Mouse (Mus musculus): ENCODE data around the gene Krtap5-2. TPM values are rescaled to one million over a fixed set of nuclear protein-coding genes. Genes with fewer than 3 reads are reported as not detected.
"Not testable (repeated sequence)": the region's sequence is repeated elsewhere in the genome, so short reads cannot be mapped to it uniquely, and the experiment has no call there.

Krtap5-2 gene
- polyA plus RNA-seq, 1 experiment from 2014 or later = not detected

- H3K27ac ChIP-seq; H3K4me2 ChIP-seq (replicated peaks); H3K9ac ChIP-seq; H3K4me3 ChIP-seq (replicated peaks); H3K9me3 ChIP-seq; H3K36me3 ChIP-seq; ATAC-seq; H3K4me1 ChIP-seq (replicated peaks); H3K27me3 ChIP-seq (replicated peaks): not testable (repeated sequence)
Measured at GRCm38 (mm10) chr7:142165639-142166038, 10.2 kb downstream of the Krtap5-2 start, which contains the start of gene Gm4553. TSS of gene Gm4553 (minus strand) at chr7:142165739.

DNA sequence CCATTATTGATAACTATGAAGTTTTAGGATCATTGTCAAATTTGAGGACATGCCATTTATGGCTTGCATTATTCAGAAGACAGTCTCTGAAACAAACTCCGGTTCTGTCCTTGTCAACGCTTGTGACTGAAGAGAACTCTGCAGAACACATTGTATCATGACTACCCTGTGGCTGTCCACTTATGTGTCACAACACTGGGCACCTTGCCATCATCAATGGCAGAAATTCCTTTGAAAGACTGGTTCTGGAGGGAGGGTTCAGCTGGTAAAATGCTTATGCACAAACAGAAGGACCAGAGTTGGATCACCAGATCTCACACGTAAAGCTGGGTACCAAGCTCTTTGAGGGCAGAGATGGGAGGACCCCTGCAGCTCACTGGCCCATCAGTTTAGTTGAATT is 16.4 kb downstream of the Krtap5-2 start:
- Histone ChIP-seq H3K36me3 (no peaks in the 10 kb centered on the region), H3K27me3 (replicated peaks) (no peaks in the 10 kb centered on the region), H3K27ac (no peak overlapping the region), H3K4me1 (replicated peaks) (no peaks in the 10 kb centered on the region), H3K9ac (no peak overlapping the region), H3K4me3 (replicated peaks) (no peak overlapping the region), H3K4me2 (replicated peaks) (no peak overlapping the region), H3K9me3 (no peaks in the 10 kb centered on the region)
- no peak for ATAC-seq
- 97% methylated on average over 3 of the region's 3 CpGs for WGBS

GRCm38 (mm10) chr7:142157013-142157412 is 18.8 kb downstream of the Krtap5-2 start, which contains the start of gene Gm29735:
TSS of gene Gm29735 (minus strand) at chr7:142157113.
- not testable (repeated sequence) for ATAC-seq; H3K4me1 ChIP-seq (replicated peaks); H3K9ac ChIP-seq; H3K4me2 ChIP-seq (replicated peaks); H3K9me3 ChIP-seq; H3K27me3 ChIP-seq (replicated peaks); H3K36me3 ChIP-seq; H3K4me3 ChIP-seq (replicated peaks); H3K27ac ChIP-seq
- WGBS = 55% methylated on average over 2 of the region's 2 CpGs

- no peaks in the 10 kb centered on the region for H3K36me3 ChIP-seq
- no peak for ATAC-seq
- H3K4me2 ChIP-seq (replicated peaks) = no peak overlapping the region
- 55% methylated on average over 1 of the region's 1 CpGs for WGBS
- no peak overlapping the region for H3K4me3 ChIP-seq (replicated peaks)
- no peak overlapping the region for H3K27ac ChIP-seq
- H3K9me3 ChIP-seq = no peaks in the 10 kb centered on the region
- no peak overlapping the region for H3K9ac ChIP-seq
- no peaks in the 10 kb centered on the region for H3K27me3 ChIP-seq (replicated peaks)
- no peaks in the 10 kb centered on the region for H3K4me1 ChIP-seq (replicated peaks)
Measured at GRCm38 (mm10) chr7:142155308-142155707, 20.5 kb downstream of the Krtap5-2 start.

- no peak overlapping the region for H3K9ac ChIP-seq
- no peaks in the 10 kb centered on the region for H3K9me3 ChIP-seq
- no peaks in the 10 kb centered on the region for H3K27me3 ChIP-seq (replicated peaks)
- no peaks in the 10 kb centered on the region for H3K36me3 ChIP-seq
- H3K4me3 ChIP-seq (replicated peaks) = no peak overlapping the region
- WGBS = 79% methylated on average over 4 of the region's 4 CpGs
- H3K4me2 ChIP-seq (replicated peaks) = no peak overlapping the region
- no peaks in the 10 kb centered on the region for H3K4me1 ChIP-seq (replicated peaks)
- ATAC-seq = no peak
- H3K27ac ChIP-seq = no peak overlapping the region
Measured at GRCm38 (mm10) chr7:142152191-142152590, 23.6 kb downstream of the Krtap5-2 start.

GRCm38 (mm10) chr7:142148633-142149032 is 27.2 kb downstream of the Krtap5-2 start:
- Histone ChIP-seq H3K4me1 (replicated peaks) (no peaks in the 10 kb centered on the region), H3K9me3 (no peaks in the 10 kb centered on the region), H3K27me3 (replicated peaks) (no peaks in the 10 kb centered on the region), H3K4me2 (replicated peaks) (no peak overlapping the region), H3K36me3 (no peaks in the 10 kb centered on the region), H3K4me3 (replicated peaks) (no peak overlapping the region), H3K9ac (no peak overlapping the region), H3K27ac (no peak overlapping the region)
- no peak for ATAC-seq

- Histone ChIP-seq H3K4me2 (replicated peaks) (no peak overlapping the region), H3K36me3 (no peaks in the 10 kb centered on the region), H3K9ac (no peak overlapping the region), H3K4me1 (replicated peaks) (no peaks in the 10 kb centered on the region), H3K9me3 (no peaks in the 10 kb centered on the region), H3K27ac (no peak overlapping the region), H3K4me3 (replicated peaks) (no peak overlapping the region), H3K27me3 (replicated peaks) (no peaks in the 10 kb centered on the region)
- no peak for ATAC-seq
- 4% methylated on average over 1 of the region's 1 CpGs for WGBS
Measured at GRCm38 (mm10) chr7:142146033-142146432, 29.8 kb downstream of the Krtap5-2 start.

- no peak for ATAC-seq
- no peaks in the 10 kb centered on the region for H3K36me3 ChIP-seq
- no peaks in the 10 kb centered on the region for H3K9me3 ChIP-seq
- 26% methylated on average over 4 of the region's 4 CpGs for WGBS
- H3K4me2 ChIP-seq (replicated peaks) = no peak overlapping the region
- no peaks in the 10 kb centered on the region for H3K4me1 ChIP-seq (replicated peaks)
- no peak overlapping the region for H3K4me3 ChIP-seq (replicated peaks)
- no peak overlapping the region for H3K9ac ChIP-seq
- H3K27me3 ChIP-seq (replicated peaks) = no peaks in the 10 kb centered on the region
- H3K27ac ChIP-seq = no peak overlapping the region
Measured at GRCm38 (mm10) chr7:142145413-142145940, 30.3 kb downstream of the Krtap5-2 start.

GRCm38 (mm10) chr7:142144507-142144906 is 31.3 kb downstream of the Krtap5-2 start, which contains the start of gene Gm45337:
TSS of gene Gm45337 (minus strand) at chr7:142144607.
- Histone ChIP-seq H3K9ac (no peak within 1 kb of the TSS), H3K27me3 (replicated peaks) (no peaks in the 10 kb centered on the region), H3K4me3 (replicated peaks) (no peak within 1 kb of the TSS), H3K4me2 (replicated peaks) (no peak within 1 kb of the TSS), H3K36me3 (no peaks in the 10 kb centered on the region), H3K9me3 (no peaks in the 10 kb centered on the region), H3K27ac (no peak within 1 kb of the TSS), H3K4me1 (replicated peaks) (no peaks in the 10 kb centered on the region)
- WGBS = 86% methylated on average over 1 of the region's 1 CpGs
- no peak for ATAC-seq

DNA sequence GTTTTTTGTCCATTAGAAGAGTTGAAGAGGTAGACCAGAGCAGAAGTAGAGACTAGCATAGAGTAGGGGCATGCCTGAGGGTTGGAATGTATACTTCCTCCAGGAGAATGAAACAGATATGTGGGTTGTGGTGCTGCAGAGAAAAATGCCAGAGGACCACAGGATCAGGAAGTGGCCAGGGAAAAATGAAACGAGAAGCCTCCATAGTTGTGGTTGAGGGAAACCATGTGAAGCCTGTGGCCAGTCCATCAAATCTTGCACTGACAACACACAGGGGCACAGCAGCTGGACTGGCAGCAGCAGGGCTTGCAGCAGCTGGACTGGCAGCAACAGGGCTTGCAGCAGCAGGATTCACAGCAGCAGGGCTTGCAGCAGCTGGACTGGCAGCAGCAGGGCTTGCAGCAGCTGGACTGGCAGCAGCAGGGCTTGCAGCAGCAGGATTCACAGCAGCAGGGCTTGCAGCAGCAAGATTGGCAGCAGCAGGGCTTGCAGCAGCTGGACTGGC is 32.2 kb downstream of the Krtap5-2 start:
- not testable (repeated sequence) for H3K36me3 ChIP-seq; H3K4me3 ChIP-seq (replicated peaks); H3K27ac ChIP-seq; ATAC-seq; H3K9ac ChIP-seq; H3K4me1 ChIP-seq (replicated peaks); H3K27me3 ChIP-seq (replicated peaks); H3K4me2 ChIP-seq (replicated peaks); H3K9me3 ChIP-seq
- WGBS = 23% methylated on average over 1 of the region's 1 CpGs

- Histone ChIP-seq H3K27ac (no peak overlapping the region), H3K4me2 (replicated peaks) (no peak overlapping the region), H3K9ac (no peak overlapping the region), H3K27me3 (replicated peaks) (no peaks in the 10 kb centered on the region), H3K4me1 (replicated peaks) (no peaks in the 10 kb centered on the region), H3K36me3 (no peaks in the 10 kb centered on the region), H3K4me3 (replicated peaks) (no peak overlapping the region), H3K9me3 (no peaks in the 10 kb centered on the region)
- 16% methylated on average over 1 of the region's 1 CpGs for WGBS
- ATAC-seq = no peak
Measured at GRCm38 (mm10) chr7:142140696-142141095, 35.1 kb downstream of the Krtap5-2 start.

DNA sequence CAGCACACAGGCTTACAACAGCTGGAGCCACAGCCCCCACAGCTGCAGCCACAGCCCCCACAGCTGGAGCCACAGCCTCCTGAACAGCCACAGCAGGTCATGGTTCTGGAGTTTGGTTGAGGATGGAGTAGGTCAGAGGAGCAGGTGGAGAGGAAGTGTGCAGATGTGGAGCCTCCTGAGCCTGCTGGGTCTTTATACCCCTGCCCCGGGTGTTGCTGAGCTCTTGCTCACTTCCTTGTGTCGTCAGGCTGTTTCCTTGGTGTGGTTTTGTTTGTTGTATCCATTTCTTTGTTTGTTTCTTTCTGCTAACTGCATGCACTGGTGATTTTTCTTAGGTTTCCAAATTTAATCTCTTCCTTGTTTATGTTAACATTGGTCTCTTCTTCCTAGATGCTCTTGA is 39.9 kb downstream of the Krtap5-2 start, which contains the start of gene Gm39115:
Gm39115 (minus strand) TSS at position 101 of the 400 bp plus-strand sequence.
- H3K4me3 ChIP-seq (replicated peaks); H3K4me2 ChIP-seq (replicated peaks); H3K4me1 ChIP-seq (replicated peaks); ATAC-seq; H3K27me3 ChIP-seq (replicated peaks); H3K9ac ChIP-seq; H3K9me3 ChIP-seq; H3K27ac ChIP-seq; H3K36me3 ChIP-seq: not testable (repeated sequence)
- WGBS = 41% methylated on average over 2 of the region's 2 CpGs

- Histone ChIP-seq H3K9ac (no peak overlapping the region), H3K4me2 (replicated peaks) (no peak overlapping the region), H3K9me3 (no peaks in the 10 kb centered on the region), H3K4me1 (replicated peaks) (no peaks in the 10 kb centered on the region), H3K27me3 (replicated peaks) (no peaks in the 10 kb centered on the region), H3K36me3 (no peaks in the 10 kb centered on the region), H3K4me3 (replicated peaks) (no peak overlapping the region), H3K27ac (no peak overlapping the region)
- no peak for ATAC-seq
- 48% methylated on average over 4 of the region's 4 CpGs for WGBS
Measured at GRCm38 (mm10) chr7:142134206-142134995, 41.4 kb downstream of the Krtap5-2 start.

All from intestine, embryonic 15.5 days (tissue).